Mouse (Mus musculus): ENCODE results near the gene Prrt2.

DNA sequence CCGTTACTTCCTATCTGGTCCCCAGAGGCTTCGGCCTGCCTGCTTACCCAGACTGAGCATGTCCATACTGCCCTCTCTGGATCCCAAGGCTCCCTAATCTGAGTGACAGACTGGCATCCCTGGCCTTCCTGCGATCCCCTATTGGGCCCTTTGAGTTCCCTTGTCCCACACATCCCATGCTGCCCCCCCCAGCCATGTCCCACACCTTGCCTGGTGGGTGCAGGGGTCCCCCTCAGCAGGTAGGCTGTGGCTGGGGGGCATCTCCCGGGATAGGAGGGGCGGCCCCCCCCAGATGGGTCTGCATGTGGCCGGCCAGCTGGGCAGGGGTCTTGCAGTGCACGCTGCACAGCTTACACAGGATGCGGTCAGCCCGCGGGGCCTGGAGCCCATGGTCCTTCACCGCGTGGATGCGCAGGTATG, 2.3 kb upstream of the Prrt2 start:
- no peak for TF ChIP-seq POLR2A (IDR thresholded peaks at IDR 0.05; ENCODE audit: borderline replicate concordance, extremely low read depth, low read depth, low read length)
- TF ChIP-seq CTCF (IDR thresholded peaks at IDR 0.05; ENCODE audit: insufficient read depth, low read length): no peak

All from lung, adult 2 months (tissue).